In the genomic region with DNA sequence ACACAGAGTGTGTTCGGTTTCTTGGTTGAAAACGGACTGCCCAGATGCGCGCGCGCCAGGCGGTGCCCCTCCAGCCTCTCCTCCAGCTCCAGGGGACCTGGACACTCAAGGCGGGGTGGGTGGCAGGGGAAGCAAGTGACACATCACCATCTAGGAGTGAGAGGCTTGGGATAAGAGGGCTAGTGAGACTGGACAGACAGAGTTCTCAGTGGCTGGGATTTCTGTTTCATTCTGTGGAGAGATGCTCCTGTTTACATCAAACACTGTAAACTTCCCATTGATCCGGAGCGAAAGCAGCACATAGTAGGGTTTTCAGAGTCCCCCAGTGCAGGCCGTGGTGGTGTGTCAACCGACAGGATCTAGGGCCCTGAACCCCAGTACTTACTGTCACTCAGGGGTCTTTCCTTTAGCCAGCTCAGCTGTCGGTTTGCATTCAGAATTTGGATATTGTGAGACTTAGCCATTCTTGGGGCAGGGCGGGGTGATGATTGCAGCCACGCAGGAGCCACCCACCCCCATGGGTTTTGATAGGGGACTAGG, we compare ENCODE assay signal across 8 mouse cellular contexts. TPM values are rescaled to one million over a fixed set of nuclear protein-coding genes. Genes with fewer than 3 reads are reported as not detected.
A peak's percentile ranks its signal among the peaks of the same experiment; 100 is the strongest.
DNase-seq lines count a peak whose midpoint lies in the region; ATAC-seq and TF ChIP-seq lines count a peak whose summit lies in the region.

No protein-coding gene starts in this region.

- H3K27ac ChIP-seq in lung, embryonic 14.5 days (ENCODE audit: low read depth), result no peak overlapping the region
- peak overlapping the region; percentile 85 for H3K27ac ChIP-seq in forebrain, embryonic 10.5 days
- H3K27ac ChIP-seq in intestine, embryonic 16.5 days (ENCODE audit: low read length), result no peak overlapping the region
- no peak overlapping the region for H3K27ac ChIP-seq in neural tube, embryonic 13.5 days (replicated peaks)

- H3K27me3 ChIP-seq in lung, embryonic 14.5 days (ENCODE audit: insufficient read depth, low read length), result peaks cover 22% of the 10 kb centered on the region
- peaks cover 33% of the 10 kb centered on the region for H3K27me3 ChIP-seq in forebrain, embryonic 10.5 days (ENCODE audit: poor library complexity, severe bottlenecking)
- peaks cover 24% of the 10 kb centered on the region for H3K27me3 ChIP-seq in intestine, embryonic 16.5 days (replicated peaks; ENCODE audit: control insufficient read depth, insufficient read depth, low read length)
- H3K27me3 ChIP-seq in neural tube, embryonic 13.5 days, result peaks cover 34% of the 10 kb centered on the region

- 19% methylated on average over 15 of the region's 15 CpGs for WGBS in lung, embryonic 14.5 days
- 23% methylated on average over 15 of the region's 15 CpGs for WGBS in forebrain, embryonic 10.5 days
- 19% methylated on average over 15 of the region's 15 CpGs for WGBS in intestine, embryonic 16.5 days
- WGBS in neural tube, embryonic 13.5 days, result 24% methylated on average over 15 of the region's 15 CpGs

- H3K4me3 ChIP-seq in lung, embryonic 14.5 days (ENCODE audit: low read depth, low read length), result peak overlapping the region; percentile 85
- peak overlapping the region; percentile 83 for H3K4me3 ChIP-seq in forebrain, embryonic 10.5 days
- H3K4me3 ChIP-seq in intestine, embryonic 16.5 days (ENCODE audit: low read length), result peak overlapping the region; percentile 76
- peak overlapping the region; percentile 72 for H3K4me3 ChIP-seq in neural tube, embryonic 13.5 days

- no peaks in the 10 kb centered on the region for H3K9me3 ChIP-seq in lung, embryonic 14.5 days (ENCODE audit: low read depth, low read length)
- no peaks in the 10 kb centered on the region for H3K9me3 ChIP-seq in forebrain, embryonic 10.5 days
- H3K9me3 ChIP-seq in intestine, embryonic 16.5 days (ENCODE audit: control insufficient read depth, low read length), result no peaks in the 10 kb centered on the region
- H3K9me3 ChIP-seq in neural tube, embryonic 13.5 days, result no peaks in the 10 kb centered on the region

- DNase-seq in lung, embryonic 14.5 days, result no peak
- DNase-seq in lung, postnatal 25 days (ENCODE audit: low spot score), result no peak
- peak; percentile 27 for DNase-seq in forebrain, embryonic 10.5 days (ENCODE audit: extremely low spot score, low spot score)
- DNase-seq in embryo, embryonic 9.5 days (ENCODE audit: extremely low spot score), result no peak
- DNase-seq in right cerebral cortex, postnatal 14 days, result no peak

- no peak for ATAC-seq in lung, embryonic 14.5 days (ENCODE audit: insufficient read depth)
- ATAC-seq in intestine, embryonic 16.5 days, result no peak
- no peak for ATAC-seq in neural tube, embryonic 13.5 days (ENCODE audit: low read depth)
- ATAC-seq in frontal cortex, adult (ENCODE audit: low TSS enrichment), result no peak

- H3K4me1 ChIP-seq in lung, embryonic 14.5 days (ENCODE audit: insufficient read depth), result peaks cover 9% of the 10 kb centered on the region
- H3K4me1 ChIP-seq in forebrain, embryonic 10.5 days, result peaks cover 43% of the 10 kb centered on the region
- H3K4me1 ChIP-seq in intestine, embryonic 16.5 days (ENCODE audit: control insufficient read depth, insufficient read depth, low read length), result peaks cover 17% of the 10 kb centered on the region
- peaks cover 34% of the 10 kb centered on the region for H3K4me1 ChIP-seq in neural tube, embryonic 13.5 days (replicated peaks)

- peak overlapping the region; percentile 74 for H3K9ac ChIP-seq in lung, embryonic 14.5 days
- peak overlapping the region; percentile 81 for H3K9ac ChIP-seq in intestine, embryonic 16.5 days (ENCODE audit: low read depth, low read length)
- peak overlapping the region; percentile 76 for H3K9ac ChIP-seq in neural tube, embryonic 13.5 days

- TF ChIP-seq CTCF in lung, embryonic 14.5 days (IDR thresholded peaks at IDR 0.05; ENCODE audit: low read depth), result no peak

- H3K36me3 ChIP-seq in lung, embryonic 14.5 days (ENCODE audit: insufficient read depth), result peaks cover 3% of the 10 kb centered on the region; the same call in 1 of the 2 replicates
- peaks cover 7% of the 10 kb centered on the region for H3K36me3 ChIP-seq in forebrain, embryonic 10.5 days (replicated peaks)
- 0 out of 2 replicates have a peak, but pooled peaks cover 3% of the 10 kb centered on the region for H3K36me3 ChIP-seq in intestine, embryonic 16.5 days (ENCODE audit: control insufficient read depth, insufficient read depth, low read length)
- peaks cover under 1% of the 10 kb centered on the region; the same call in 1 of the 2 replicates for H3K36me3 ChIP-seq in neural tube, embryonic 13.5 days

- H3K4me2 ChIP-seq in lung, embryonic 14.5 days, result peak overlapping the region; percentile 100
- H3K4me2 ChIP-seq in intestine, embryonic 16.5 days (ENCODE audit: low read depth, low read length), result peak overlapping the region; percentile 90
- H3K4me2 ChIP-seq in neural tube, embryonic 13.5 days, result peak overlapping the region; percentile 97

RNA-seq across cellular contexts. Expression of a gene that starts 0.9 kb away (rescaled TPM):
- polyA plus RNA-seq in lung, embryonic 14.5 days (2014; fragmentation: Nextera tagmentation; extraction: Ambion mirVana), result 38.1 and 38.8 TPM in 2 replicates
- polyA plus RNA-seq in forebrain, embryonic 10.5 days (2016; fragmentation: Nextera tagmentation; extraction: Ambion mirVana), result 40.2 and 41.1 TPM in 2 replicates
- 32.4 and 34.9 TPM in 2 replicates for polyA plus RNA-seq in intestine, embryonic 16.5 days (2015; fragmentation: Nextera tagmentation; extraction: Ambion mirVana)
- 16.4 and 21.9 TPM in 2 replicates for polyA plus RNA-seq in neural tube, embryonic 13.5 days (2015; fragmentation: Nextera tagmentation; extraction: Ambion mirVana)

RNA-seq across cellular contexts. Expression of a gene that starts 1.6 kb away (rescaled TPM):
- polyA plus RNA-seq in lung, embryonic 14.5 days (2014; fragmentation: Nextera tagmentation; extraction: Ambion mirVana), result 0.24 and 0.36 TPM in 2 replicates
- polyA plus RNA-seq in forebrain, embryonic 10.5 days (2016; fragmentation: Nextera tagmentation; extraction: Ambion mirVana), result 0.09 and 0.44 TPM in 2 replicates
- polyA plus RNA-seq in intestine, embryonic 16.5 days (2015; fragmentation: Nextera tagmentation; extraction: Ambion mirVana), result 0.04 and 0.09 TPM in 2 replicates
- polyA plus RNA-seq in neural tube, embryonic 13.5 days (2015; fragmentation: Nextera tagmentation; extraction: Ambion mirVana), result 0.11 TPM in 2 replicates

RNA-seq across cellular contexts. Expression of a gene that starts 30.9 kb away (rescaled TPM):
- 53.9 and 54.9 TPM in 2 replicates for polyA plus RNA-seq in lung, embryonic 14.5 days (2014; fragmentation: Nextera tagmentation; extraction: Ambion mirVana)
- 45.9 and 50.3 TPM in 2 replicates for polyA plus RNA-seq in forebrain, embryonic 10.5 days (2016; fragmentation: Nextera tagmentation; extraction: Ambion mirVana)
- polyA plus RNA-seq in intestine, embryonic 16.5 days (2015; fragmentation: Nextera tagmentation; extraction: Ambion mirVana), result 120 and 128 TPM in 2 replicates
- 81.4 and 86.7 TPM in 2 replicates for polyA plus RNA-seq in neural tube, embryonic 13.5 days (2015; fragmentation: Nextera tagmentation; extraction: Ambion mirVana)

RNA-seq across cellular contexts. Expression of a gene that starts 49.4 kb away (rescaled TPM):
- polyA plus RNA-seq in lung, embryonic 14.5 days (2014; fragmentation: Nextera tagmentation; extraction: Ambion mirVana), result 0.30 and 0.75 TPM in 2 replicates
- polyA plus RNA-seq in forebrain, embryonic 10.5 days (2016; fragmentation: Nextera tagmentation; extraction: Ambion mirVana), result 0.15 TPM in 2 replicates
- 0.98 and 1.6 TPM in 2 replicates for polyA plus RNA-seq in intestine, embryonic 16.5 days (2015; fragmentation: Nextera tagmentation; extraction: Ambion mirVana)
- 0.59 and 0.92 TPM in 2 replicates for polyA plus RNA-seq in neural tube, embryonic 13.5 days (2015; fragmentation: Nextera tagmentation; extraction: Ambion mirVana)
